Mouse (Mus musculus) embryonic fibroblast, embryonic 13.5 days (primary cell): ENCODE results near the gene Prkag2.

ENCODE experiments used
- CTCF ChIP-seq: IDR thresholded peaks from 2 replicates; pipeline ENCODE4 v1.5.1; 2011; ENCODE audit warnings: mild to moderate bottlenecking, control low read depth, low read length, moderate library complexity, borderline replicate concordance; ENCODE audit not compliant: insufficient read depth
- POLR2A ChIP-seq: IDR thresholded peaks from 2 replicates; pipeline ENCODE4 v1.6.1; 2011; ENCODE audit warnings: low read depth, mild to moderate bottlenecking, control low read depth, low read length, moderate library complexity

- no peak for TF ChIP-seq CTCF
- no peak for TF ChIP-seq POLR2A
Measured at GRCm38 (mm10) chr5:24967898-24968535, 132.4 kb downstream of the Prkag2 start.
